Mouse (Mus musculus): ENCODE measurements around the gene Mt1.

GRCm38 (mm10) chr8:94177716-94178390 lies 1.0 kb upstream of the Mt1 start:
- no peak for TF ChIP-seq POLR2A (IDR thresholded peaks at IDR 0.05; ENCODE audit: low read depth, low read length)
- no peak for TF ChIP-seq CTCF (IDR thresholded peaks at IDR 0.05; ENCODE audit: extremely low read depth, insufficient read depth, insufficient read length, insufficient replicate concordance)
